ENCODE assay signal across 9 mouse cellular contexts in the genomic region with DNA sequence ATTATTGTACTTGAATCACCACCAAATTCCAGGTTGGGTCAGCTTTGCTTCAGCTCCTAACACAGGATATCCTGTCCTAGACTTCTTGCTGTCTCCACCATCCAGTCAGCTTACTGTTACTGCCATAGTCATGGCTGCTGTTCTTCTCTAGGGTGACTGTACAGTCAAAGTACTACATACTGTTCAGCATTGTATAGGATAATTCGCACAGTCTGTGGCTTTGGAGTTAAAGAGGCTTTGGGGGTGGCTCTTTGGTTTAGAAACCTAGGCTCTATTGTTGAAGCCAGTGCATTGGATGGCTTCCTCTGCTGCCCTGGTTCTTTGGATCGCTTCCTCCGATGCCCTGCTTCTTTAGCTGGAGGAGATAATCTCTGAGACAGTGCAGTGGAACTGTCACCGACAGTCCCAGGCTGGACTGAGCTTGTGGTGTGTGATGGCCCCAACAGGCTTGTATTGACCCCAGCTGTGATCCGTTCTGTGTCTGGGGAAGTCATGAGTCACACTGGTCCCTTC.
DNase-seq lines count a peak whose midpoint lies in the region; ATAC-seq lines count a peak whose summit lies in the region.
"Had no signal": no experiment of that assay in that cellular context is flagged by ENCODE, and none has a peak within 500 bp of the region (broad histone marks: within the 10 kb centered on the region; RNA-seq: fewer than 3 reads in every experiment).

No protein-coding gene starts in this region.

- H3K4me3 ChIP-seq in heart, embryonic 13.5 days, result no peak overlapping the region
- no peak overlapping the region for H3K4me3 ChIP-seq in neural tube, embryonic 13.5 days
- H3K4me3 ChIP-seq in limb, embryonic 13.5 days, result no peak overlapping the region

- peaks cover 48% of the 10 kb centered on the region for H3K4me1 ChIP-seq in heart, embryonic 13.5 days
- peaks cover 78% of the 10 kb centered on the region for H3K4me1 ChIP-seq in neural tube, embryonic 13.5 days (replicated peaks)
- H3K4me1 ChIP-seq in limb, embryonic 13.5 days, result peaks cover 63% of the 10 kb centered on the region

- no peak for ATAC-seq in heart, embryonic 13.5 days (ENCODE audit: extremely low read depth, insufficient number of reproducible peaks, low FRiP score, low TSS enrichment)
- no peak for ATAC-seq in neural tube, embryonic 13.5 days (ENCODE audit: low read depth)
- no peak for ATAC-seq in limb, embryonic 13.5 days (ENCODE audit: low FRiP score, low read depth)

- H3K9ac ChIP-seq in heart, embryonic 13.5 days, result no peak overlapping the region
- H3K9ac ChIP-seq in neural tube, embryonic 13.5 days, result no peak overlapping the region
- no peak overlapping the region for H3K9ac ChIP-seq in limb, embryonic 13.5 days

- H3K4me2 ChIP-seq in heart, embryonic 13.5 days, result peak overlapping the region; percentile 33; the same call in 1 of the 2 replicates
- no peak overlapping the region for H3K4me2 ChIP-seq in neural tube, embryonic 13.5 days
- H3K4me2 ChIP-seq in limb, embryonic 13.5 days (replicated peaks), result no peak overlapping the region

- intact Hi-C loops in left cerebral cortex, postnatal 10 days (cut with DNase I), result no loop called here

- no peaks in the 10 kb centered on the region for H3K9me3 ChIP-seq in heart, embryonic 13.5 days
- no peaks in the 10 kb centered on the region for H3K9me3 ChIP-seq in neural tube, embryonic 13.5 days
- H3K9me3 ChIP-seq in limb, embryonic 13.5 days, result no peaks in the 10 kb centered on the region

- H3K27me3 ChIP-seq in heart, embryonic 13.5 days (replicated peaks), result no peaks in the 10 kb centered on the region
- no peaks in the 10 kb centered on the region for H3K27me3 ChIP-seq in neural tube, embryonic 13.5 days
- no peaks in the 10 kb centered on the region for H3K27me3 ChIP-seq in limb, embryonic 13.5 days

- WGBS in heart, embryonic 13.5 days, result 49% methylated on average over 5 of the region's 5 CpGs
- 82% methylated on average over 5 of the region's 5 CpGs for WGBS in neural tube, embryonic 13.5 days
- WGBS in limb, embryonic 13.5 days, result 84% methylated on average over 5 of the region's 5 CpGs

- H3K27ac ChIP-seq in heart, embryonic 13.5 days (replicated peaks), result peak overlapping the region; percentile 42; the same call in 1 of the 2 replicates
- H3K27ac ChIP-seq in neural tube, embryonic 13.5 days (replicated peaks), result peak overlapping the region; percentile 99
- H3K27ac ChIP-seq in limb, embryonic 13.5 days, result peak overlapping the region; percentile 73
- H3K27ac ChIP-seq: macrophage had no signal

- DNase-seq in heart, adult 18-20 months, result no peak
- DNase-seq in neural tube, embryonic 10.5 days (ENCODE audit: extremely low spot score, low spot score), result no peak
- DNase-seq in adipocyte (ENCODE audit: low spot score), result no peak
- DNase-seq in left cerebral cortex, postnatal 10 days (ENCODE audit: extremely low spot score in 1 of 2, low spot score in 2 of 2), result no peak
- DNase-seq in left cerebral cortex, adult 11 months (ENCODE audit: low spot score), result no peak

- H3K36me3 ChIP-seq in heart, embryonic 13.5 days, result peaks cover 17% of the 10 kb centered on the region
- H3K36me3 ChIP-seq in neural tube, embryonic 13.5 days, result peaks cover 16% of the 10 kb centered on the region
- peaks cover 5% of the 10 kb centered on the region; the same call in 1 of the 2 replicates for H3K36me3 ChIP-seq in limb, embryonic 13.5 days

Comparison
In these comparisons a context has a peak if more than half of its experiments do, and no peak if none do; other contexts are left out.
1. H3K27ac ChIP-seq: peak in every context shown above with its lines; median percentile 99 in neural tube, embryonic 13.5 days; 73 in limb, embryonic 13.5 days; 42 in heart, embryonic 13.5 days.